ENCODE assay signal across 8 mouse cellular contexts in the genomic region with DNA sequence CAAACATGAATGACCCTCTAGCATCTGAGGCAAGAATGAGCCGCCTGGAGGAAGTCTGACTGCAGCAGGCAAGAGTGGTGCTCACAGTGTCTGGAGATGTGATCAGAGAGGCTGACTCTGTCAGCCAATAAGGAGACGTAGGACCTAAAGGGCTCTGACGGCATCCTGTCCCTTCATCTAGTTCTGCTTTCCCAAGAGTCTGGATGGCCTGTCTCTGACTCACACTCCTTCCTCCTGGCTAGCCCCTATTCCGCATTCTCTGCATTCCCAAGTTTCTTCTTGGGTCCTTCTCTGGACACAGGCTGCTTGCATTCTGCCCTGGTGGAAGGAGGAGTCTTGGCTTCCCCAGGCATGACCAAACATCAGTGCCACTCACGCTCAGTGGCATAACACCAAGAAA. TPM values are rescaled to one million over a fixed set of nuclear protein-coding genes. Genes with fewer than 3 reads are reported as not detected.
DNase-seq lines count a peak whose midpoint lies in the region; ATAC-seq and TF ChIP-seq lines count a peak whose summit lies in the region.

No protein-coding gene starts in this region.

- H3K9ac ChIP-seq in liver, postnatal 0 days (replicated peaks), result no peak overlapping the region

- no peaks in the 10 kb centered on the region for H3K36me3 ChIP-seq in liver, postnatal 0 days (replicated peaks; ENCODE audit: insufficient read depth, low read length)
- no peaks in the 10 kb centered on the region for H3K36me3 ChIP-seq in hindbrain, embryonic 10.5 days

- 43% methylated on average over 5 of the region's 5 CpGs for WGBS in liver, postnatal 0 days (ENCODE audit: insufficient replicate concordance)
- 60% methylated on average over 5 of the region's 5 CpGs for WGBS in hindbrain, embryonic 10.5 days

- no peaks in the 10 kb centered on the region for H3K9me3 ChIP-seq in liver, postnatal 0 days (ENCODE audit: low read length)
- no peaks in the 10 kb centered on the region for H3K9me3 ChIP-seq in hindbrain, embryonic 10.5 days

- H3K4me2 ChIP-seq in liver, postnatal 0 days (ENCODE audit: low read depth, low read length), result no peak overlapping the region

- H3K4me3 ChIP-seq in liver, postnatal 0 days (ENCODE audit: low read depth, low read length), result no peak overlapping the region
- H3K4me3 ChIP-seq in hindbrain, embryonic 10.5 days, result no peak overlapping the region

- intact Hi-C loops in heart, postnatal 10 days (cut with DNase I), result no loop called here

- H3K27ac ChIP-seq in liver, postnatal 0 days (ENCODE audit: low read depth), result no peak overlapping the region
- no peak overlapping the region for H3K27ac ChIP-seq in hindbrain, embryonic 10.5 days

- peaks cover 21% of the 10 kb centered on the region for H3K4me1 ChIP-seq in liver, postnatal 0 days (ENCODE audit: insufficient read depth)
- H3K4me1 ChIP-seq in hindbrain, embryonic 10.5 days (replicated peaks), result peaks cover 25% of the 10 kb centered on the region

- no peaks in the 10 kb centered on the region for H3K27me3 ChIP-seq in liver, postnatal 0 days (ENCODE audit: insufficient read depth, low read length)
- H3K27me3 ChIP-seq in hindbrain, embryonic 10.5 days (ENCODE audit: insufficient read depth, poor library complexity, severe bottlenecking), result no peaks in the 10 kb centered on the region

- TF ChIP-seq EP300 in liver, postnatal 0 days (IDR thresholded peaks at IDR 0.05; ENCODE audit: low read depth), result no peak

- TF ChIP-seq CTCF in liver, postnatal 0 days (IDR thresholded peaks at IDR 0.05; ENCODE audit: low read depth), result no peak

- ATAC-seq in liver, postnatal 0 days, result peak; percentile 58
- no peak for ATAC-seq in erythroblast, adult 5-6 weeks (replicated peaks; ENCODE audit: low FRiP score, poor library complexity, severe bottlenecking)

- DNase-seq in 3T3-L1 (ENCODE audit: low read depth, low spot score) (peak; percentile 100), ZHBTc4 (ENCODE audit: low read depth, low spot score) (peak; percentile 42)
- DNase-seq in heart, postnatal 10 days, result peak; percentile 58 to 63
- no peak for DNase-seq in liver, postnatal 0 days
- DNase-seq in hindbrain, embryonic 10.5 days (ENCODE audit: low spot score), result no peak
- no peak for DNase-seq in T-cell, adult 2 months (ENCODE audit: low spot score)
- no peak for DNase-seq in right cerebral cortex, postnatal 36 days (ENCODE audit: low spot score in 2 of 2)

RNA-seq across cellular contexts. Expression of a gene that starts 7.8 kb away (rescaled TPM):
- 10 to 100 TPM; 11.0 to 19.3 TPM for total RNA-seq in heart, postnatal 10 days (2021)
- 0.23 and 0.25 TPM in 2 replicates for polyA plus RNA-seq in liver, postnatal 0 days (2015; fragmentation: Nextera tagmentation; extraction: Ambion mirVana)
- not detected in 2 replicates for polyA plus RNA-seq in hindbrain, embryonic 10.5 days (2016; fragmentation: Nextera tagmentation; extraction: Ambion mirVana)
- total RNA-seq in erythroblast, adult 5-6 weeks (2015; ENCODE audit: low replicate concordance), result 0.21 TPM in 1 of 2 replicates, not detected in the other
- total RNA-seq in erythroblast, adult 5-6 weeks (2017; ENCODE audit: low replicate concordance), result 0.84 TPM in 1 of 2 replicates, not detected in the other

RNA-seq across cellular contexts. Expression of a gene that starts 33.9 kb away (rescaled TPM):
- total RNA-seq in heart, postnatal 10 days (2021), result 10 to 100 TPM; 59.7 to 65.0 TPM
- polyA plus RNA-seq in liver, postnatal 0 days (2015; fragmentation: Nextera tagmentation; extraction: Ambion mirVana), result 57.9 and 60.7 TPM in 2 replicates
- 200 and 232 TPM in 2 replicates for polyA plus RNA-seq in hindbrain, embryonic 10.5 days (2016; fragmentation: Nextera tagmentation; extraction: Ambion mirVana)
- total RNA-seq in erythroblast, adult 5-6 weeks (2015; ENCODE audit: low replicate concordance), result 2.3 and 3.5 TPM in 2 replicates
- total RNA-seq in erythroblast, adult 5-6 weeks (2017; ENCODE audit: low replicate concordance), result 5.2 and 10.3 TPM in 2 replicates

RNA-seq across cellular contexts. Expression of a gene that starts 36.2 kb away (rescaled TPM):
- total RNA-seq in heart, postnatal 10 days (2021), result 10 to 100 TPM; 21.2 to 21.6 TPM
- polyA plus RNA-seq in liver, postnatal 0 days (2015; fragmentation: Nextera tagmentation; extraction: Ambion mirVana), result 6.4 and 7.4 TPM in 2 replicates
- polyA plus RNA-seq in hindbrain, embryonic 10.5 days (2016; fragmentation: Nextera tagmentation; extraction: Ambion mirVana), result 5.2 and 5.4 TPM in 2 replicates
- total RNA-seq in erythroblast, adult 5-6 weeks (2015; ENCODE audit: low replicate concordance), result 128 and 178 TPM in 2 replicates
- 253 and 303 TPM in 2 replicates for total RNA-seq in erythroblast, adult 5-6 weeks (2017; ENCODE audit: low replicate concordance)

RNA-seq across cellular contexts. Expression of a gene that starts 53.7 kb away (rescaled TPM):
- total RNA-seq in heart, postnatal 10 days (2021), result not detected
- polyA plus RNA-seq in liver, postnatal 0 days (2015; fragmentation: Nextera tagmentation; extraction: Ambion mirVana), result not detected in 2 replicates
- polyA plus RNA-seq in hindbrain, embryonic 10.5 days (2016; fragmentation: Nextera tagmentation; extraction: Ambion mirVana), result 0.82 and 0.94 TPM in 2 replicates
- total RNA-seq in erythroblast, adult 5-6 weeks (2015; ENCODE audit: low replicate concordance), result not detected in 2 replicates
- not detected in 2 replicates for total RNA-seq in erythroblast, adult 5-6 weeks (2017; ENCODE audit: low replicate concordance)

Comparison
In these comparisons a context has a peak if more than half of its experiments do, and no peak if none do; other contexts are left out.
1. DNase-seq: peak in 3T3-L1 (single experiment), ZHBTc4 (single experiment) and heart, postnatal 10 days (2 of 2); none in liver, postnatal 0 days (single experiment), hindbrain, embryonic 10.5 days (single experiment), T-cell, adult 2 months (single experiment) and right cerebral cortex, postnatal 36 days (0 of 2).
2. RNA of a gene that starts 7.8 kb away (total RNA-seq): 11.0 to 19.3 TPM in heart, postnatal 10 days; 0.21 to 0.84 TPM in erythroblast, adult 5-6 weeks; every median in the first group is over 4 times any median in the second.
3. RNA of a gene that starts 33.9 kb away (total RNA-seq): 59.7 to 65.0 TPM in heart, postnatal 10 days; 2.3 to 10.3 TPM in erythroblast, adult 5-6 weeks; every median in the first group is over 4 times any median in the second.
4. RNA of a gene that starts 36.2 kb away (total RNA-seq): 128 to 303 TPM in erythroblast, adult 5-6 weeks; 21.2 to 21.6 TPM in heart, postnatal 10 days; every median in the first group is over 4 times any median in the second.